Mouse (Mus musculus): Measurements from ENCODE around the gene Dapk2. TPM values are rescaled to one million over a fixed set of nuclear protein-coding genes. Genes with fewer than 3 reads are reported as not detected.

Dapk2 gene
- polyA plus RNA-seq (2014; fragmentation: Nextera tagmentation; extraction: Ambion mirVana), result 4.4 and 4.8 TPM in 2 replicates

GRCm38 (mm10) chr9:66157958-66158830 lies at the start of gene Dapk2:
Gene Dapk2, plus strand, starts transcription at chr9:66158223.
- DNase-seq (ENCODE audit: low spot score), result peak; percentile 82
- no peaks in the 10 kb centered on the region for H3K36me3 ChIP-seq (ENCODE audit: control insufficient read depth, insufficient read depth, low read length)
- H3K4me3 ChIP-seq (ENCODE audit: low read depth, low read length), result peak within 1 kb of the TSS; percentile 39
- peak within 1 kb of the TSS; percentile 32; the same call in 1 of the 2 replicates for H3K9ac ChIP-seq (ENCODE audit: low read length)
- peak within 1 kb of the TSS; percentile 61 for H3K4me2 ChIP-seq (ENCODE audit: low read length)
- WGBS, result 2% methylated on average over 58 of the region's 58 CpGs
- no peaks in the 10 kb centered on the region for H3K4me1 ChIP-seq (replicated peaks; ENCODE audit: control insufficient read depth, insufficient read depth, low read length)
- no peaks in the 10 kb centered on the region for H3K9me3 ChIP-seq (ENCODE audit: control insufficient read depth, low read length)
- no peak within 1 kb of the TSS for H3K27ac ChIP-seq (ENCODE audit: low read depth)
- H3K27me3 ChIP-seq (replicated peaks; ENCODE audit: control insufficient read depth, insufficient read depth, low read length), result peaks cover 16% of the 10 kb centered on the region; the same call in 1 of the 2 replicates
- ATAC-seq (replicated peaks; ENCODE audit: low FRiP score, low TSS enrichment, low read depth), result peak; percentile 86

GRCm38 (mm10) chr9:66109574-66109973 lies 48.4 kb upstream of the Dapk2 start:
- Histone ChIP-seq H3K4me2 (ENCODE audit: low read length) (no peak overlapping the region), H3K9me3 (ENCODE audit: control insufficient read depth, low read length) (no peaks in the 10 kb centered on the region), H3K4me1 (replicated peaks; ENCODE audit: control insufficient read depth, insufficient read depth, low read length) (no peaks in the 10 kb centered on the region), H3K27me3 (replicated peaks; ENCODE audit: control insufficient read depth, insufficient read depth, low read length) (no peaks in the 10 kb centered on the region), H3K9ac (ENCODE audit: low read length) (no peak overlapping the region), H3K27ac (ENCODE audit: low read depth) (no peak overlapping the region), H3K36me3 (ENCODE audit: control insufficient read depth, insufficient read depth, low read length) (peaks cover 65% of the 10 kb centered on the region), H3K4me3 (ENCODE audit: low read depth, low read length) (no peak overlapping the region)
- ATAC-seq (replicated peaks; ENCODE audit: low FRiP score, low TSS enrichment, low read depth), result no peak
- WGBS, result 100% methylated on average over 1 of the region's 1 CpGs
- DNase-seq (ENCODE audit: low spot score), result no peak

GRCm38 (mm10) chr9:66110126-66110525 lies 47.9 kb upstream of the Dapk2 start:
- Histone ChIP-seq H3K4me2 (ENCODE audit: low read length) (no peak overlapping the region), H3K36me3 (ENCODE audit: control insufficient read depth, insufficient read depth, low read length) (peaks cover 64% of the 10 kb centered on the region), H3K4me1 (replicated peaks; ENCODE audit: control insufficient read depth, insufficient read depth, low read length) (no peaks in the 10 kb centered on the region), H3K4me3 (ENCODE audit: low read depth, low read length) (no peak overlapping the region), H3K9me3 (ENCODE audit: control insufficient read depth, low read length) (no peaks in the 10 kb centered on the region), H3K27me3 (replicated peaks; ENCODE audit: control insufficient read depth, insufficient read depth, low read length) (no peaks in the 10 kb centered on the region), H3K27ac (ENCODE audit: low read depth) (no peak overlapping the region), H3K9ac (ENCODE audit: low read length) (no peak overlapping the region)
- DNase-seq (ENCODE audit: low spot score), result no peak
- ATAC-seq (replicated peaks; ENCODE audit: low FRiP score, low TSS enrichment, low read depth), result no peak
- 72% methylated on average over 8 of the region's 8 CpGs for WGBS

- Histone ChIP-seq H3K27me3 (replicated peaks; ENCODE audit: control insufficient read depth, insufficient read depth, low read length) (no peaks in the 10 kb centered on the region), H3K27ac (ENCODE audit: low read depth) (no peak overlapping the region), H3K4me3 (ENCODE audit: low read depth, low read length) (no peak overlapping the region), H3K9ac (ENCODE audit: low read length) (no peak overlapping the region), H3K4me2 (ENCODE audit: low read length) (no peak overlapping the region), H3K9me3 (ENCODE audit: control insufficient read depth, low read length) (no peaks in the 10 kb centered on the region), H3K36me3 (ENCODE audit: control insufficient read depth, insufficient read depth, low read length) (peaks cover 61% of the 10 kb centered on the region), H3K4me1 (replicated peaks; ENCODE audit: control insufficient read depth, insufficient read depth, low read length) (no peaks in the 10 kb centered on the region)
- WGBS, result 87% methylated on average over 8 of the region's 8 CpGs
- DNase-seq (ENCODE audit: low spot score) (no peak), ATAC-seq (replicated peaks; ENCODE audit: low FRiP score, low TSS enrichment, low read depth) (no peak)
Observed at GRCm38 (mm10) chr9:66110611-66111379, 47.2 kb upstream of the Dapk2 start.

GRCm38 (mm10) chr9:66114341-66114740 lies 43.7 kb upstream of the Dapk2 start:
- DNase-seq (ENCODE audit: low spot score) (no peak), ATAC-seq (replicated peaks; ENCODE audit: low FRiP score, low TSS enrichment, low read depth) (no peak)
- Histone ChIP-seq H3K4me3 (ENCODE audit: low read depth, low read length) (no peak overlapping the region), H3K9me3 (ENCODE audit: control insufficient read depth, low read length) (no peaks in the 10 kb centered on the region), H3K9ac (ENCODE audit: low read length) (no peak overlapping the region), H3K27me3 (replicated peaks; ENCODE audit: control insufficient read depth, insufficient read depth, low read length) (no peaks in the 10 kb centered on the region), H3K4me1 (replicated peaks; ENCODE audit: control insufficient read depth, insufficient read depth, low read length) (no peaks in the 10 kb centered on the region), H3K36me3 (ENCODE audit: control insufficient read depth, insufficient read depth, low read length) (peaks cover 31% of the 10 kb centered on the region), H3K4me2 (ENCODE audit: low read length) (no peak overlapping the region), H3K27ac (ENCODE audit: low read depth) (no peak overlapping the region)
- WGBS, result 96% methylated on average over 3 of the region's 3 CpGs

- no peaks in the 10 kb centered on the region for H3K27me3 ChIP-seq (replicated peaks; ENCODE audit: control insufficient read depth, insufficient read depth, low read length)
- H3K27ac ChIP-seq (ENCODE audit: low read depth), result no peak overlapping the region
- H3K4me1 ChIP-seq (replicated peaks; ENCODE audit: control insufficient read depth, insufficient read depth, low read length), result no peaks in the 10 kb centered on the region
- no peak overlapping the region for H3K9ac ChIP-seq (ENCODE audit: low read length)
- WGBS, result 64% methylated on average over 8 of the region's 8 CpGs
- H3K4me2 ChIP-seq (ENCODE audit: low read length), result no peak overlapping the region
- no peak overlapping the region for H3K4me3 ChIP-seq (ENCODE audit: low read depth, low read length)
- peaks cover 28% of the 10 kb centered on the region for H3K36me3 ChIP-seq (ENCODE audit: control insufficient read depth, insufficient read depth, low read length)
- DNase-seq (ENCODE audit: low spot score), result no peak
- ATAC-seq (replicated peaks; ENCODE audit: low FRiP score, low TSS enrichment, low read depth), result no peak
- no peaks in the 10 kb centered on the region for H3K9me3 ChIP-seq (ENCODE audit: control insufficient read depth, low read length)
Observed at GRCm38 (mm10) chr9:66116890-66117289, 41.1 kb upstream of the Dapk2 start.

GRCm38 (mm10) chr9:66119498-66119897 lies 38.5 kb upstream of the Dapk2 start:
- 96% methylated on average over 2 of the region's 2 CpGs for WGBS
- H3K4me3 ChIP-seq (ENCODE audit: low read depth, low read length), result no peak overlapping the region
- H3K9me3 ChIP-seq (ENCODE audit: control insufficient read depth, low read length), result no peaks in the 10 kb centered on the region
- no peak overlapping the region for H3K27ac ChIP-seq (ENCODE audit: low read depth)
- no peak for DNase-seq (ENCODE audit: low spot score)
- no peak overlapping the region for H3K9ac ChIP-seq (ENCODE audit: low read length)
- H3K4me2 ChIP-seq (ENCODE audit: low read length), result no peak overlapping the region
- peaks cover 15% of the 10 kb centered on the region for H3K36me3 ChIP-seq (ENCODE audit: control insufficient read depth, insufficient read depth, low read length)
- peaks cover 6% of the 10 kb centered on the region; the same call in 1 of the 2 replicates for H3K4me1 ChIP-seq (replicated peaks; ENCODE audit: control insufficient read depth, insufficient read depth, low read length)
- no peaks in the 10 kb centered on the region for H3K27me3 ChIP-seq (replicated peaks; ENCODE audit: control insufficient read depth, insufficient read depth, low read length)
- no peak for ATAC-seq (replicated peaks; ENCODE audit: low FRiP score, low TSS enrichment, low read depth)

GRCm38 (mm10) chr9:66120106-66120505 lies 37.9 kb upstream of the Dapk2 start:
- Histone ChIP-seq H3K27me3 (replicated peaks; ENCODE audit: control insufficient read depth, insufficient read depth, low read length) (no peaks in the 10 kb centered on the region), H3K9me3 (ENCODE audit: control insufficient read depth, low read length) (no peaks in the 10 kb centered on the region), H3K27ac (ENCODE audit: low read depth) (no peak overlapping the region), H3K4me2 (ENCODE audit: low read length) (no peak overlapping the region), H3K36me3 (ENCODE audit: control insufficient read depth, insufficient read depth, low read length) (peaks cover 10% of the 10 kb centered on the region), H3K4me3 (ENCODE audit: low read depth, low read length) (no peak overlapping the region), H3K4me1 (replicated peaks; ENCODE audit: control insufficient read depth, insufficient read depth, low read length) (peaks cover 6% of the 10 kb centered on the region; the same call in 1 of the 2 replicates), H3K9ac (ENCODE audit: low read length) (no peak overlapping the region)
- DNase-seq (ENCODE audit: low spot score) (no peak), ATAC-seq (replicated peaks; ENCODE audit: low FRiP score, low TSS enrichment, low read depth) (no peak)
- WGBS, result 89% methylated on average over 4 of the region's 4 CpGs
